Mouse (Mus musculus) MEL (cell line): Measurements from ENCODE around the gene Tmem106a. TPM values are rescaled to one million over a fixed set of nuclear protein-coding genes. Genes with fewer than 3 reads are reported as not detected.
"Not testable (repeated sequence)": the region's sequence is repeated elsewhere in the genome, so short reads cannot be mapped to it uniquely, and the experiment has no call there.

Source experiments
- DNase-seq: peaks from one replicate; pipeline ENCODE4 v3.0.0; 2011; ENCODE audit warnings: low read depth, low spot score
- H3K27ac ChIP-seq: 2 replicates; pipeline ENCODE4 v1.5.1; 2012; ENCODE audit warnings: low read depth, mild to moderate bottlenecking, control low read depth, low read length, moderate library complexity; ENCODE audit not compliant: control insufficient read depth
- H3K27me3 ChIP-seq, 2 experiments: fragments of 150-350 bp in 1 of 2; sonication (generic) in 1 of 2; 2 replicates each; pipeline ENCODE4 v1.6.1; 2012; ENCODE audit warnings: low read length in 2 of 2, mild to moderate bottlenecking in 2 of 2, improper control_type of control experiment in 1 of 2, moderate library complexity in 1 of 2; ENCODE audit not compliant: insufficient read depth in 2 of 2, control insufficient read depth in 1 of 2
- H3K36me3 ChIP-seq, 2 experiments: 2 replicates each; pipeline ENCODE4 v1.6.1; 2012 to 2014; ENCODE audit warnings: low read length in 2 of 2, improper control_type of control experiment in 1 of 2, inconsistent platforms in 1 of 2, mild to moderate bottlenecking in 1 of 2; ENCODE audit not compliant: insufficient read depth in 2 of 2, control insufficient read depth in 1 of 2
- H3K4me1 ChIP-seq, 2 experiments: fragments of 150-350 bp in 1 of 2; sonication (generic) in 1 of 2; 2 replicates each; pipeline ENCODE4 v1.6.1; 2012; ENCODE audit warnings: low read length in 2 of 2, improper control_type of control experiment in 1 of 2, mild to moderate bottlenecking in 1 of 2; ENCODE audit not compliant: insufficient read depth in 2 of 2, control insufficient read depth in 1 of 2
- H3K4me3 ChIP-seq, 2 experiments: fragments of 150-350 bp in 1 of 2; sonication (generic) in 1 of 2; 2 replicates each; pipeline ENCODE4 v1.5.1; 2012; ENCODE audit warnings: low read depth in 2 of 2, low read length in 2 of 2, mild to moderate bottlenecking in 2 of 2, moderate library complexity in 2 of 2, control low read depth in 1 of 2, improper control_type of control experiment in 1 of 2; ENCODE audit not compliant: control insufficient read depth in 1 of 2, insufficient read depth in 1 of 2
- H3K79me2 ChIP-seq: 2 replicates; pipeline ENCODE4 v1.6.1; 2012; ENCODE audit warnings: mild to moderate bottlenecking, low read length, moderate library complexity; ENCODE audit not compliant: control insufficient read depth, poor library complexity, insufficient read depth
- H3K9ac ChIP-seq: 2 replicates; pipeline ENCODE4 v1.6.1; 2012; ENCODE audit warnings: low read depth, mild to moderate bottlenecking, control low read depth, low read length, moderate library complexity; ENCODE audit not compliant: control insufficient read depth, poor library complexity, severe bottlenecking
- H3K9me3 ChIP-seq: fragments of 150-350 bp; sonication (generic); replicated peaks from 2 replicates; pipeline ENCODE4 v1.6.1; 2012; ENCODE audit warnings: mild to moderate bottlenecking, low read length, improper control_type of control experiment, moderate library complexity; ENCODE audit not compliant: insufficient read depth
- BHLHE40 ChIP-seq: IDR thresholded peaks from 2 replicates; pipeline ENCODE4 v1.6.1; 2012; ENCODE audit warnings: low read depth, mild to moderate bottlenecking, inconsistent platforms, low read length, improper control_type of control experiment, borderline replicate concordance
- CHD1 ChIP-seq: IDR thresholded peaks from 2 replicates; pipeline ENCODE4 v1.6.1; 2012; ENCODE audit warnings: low read depth, mild to moderate bottlenecking, inconsistent platforms, low read length, improper control_type of control experiment
- CHD2 ChIP-seq: IDR thresholded peaks from 2 replicates; pipeline ENCODE4 v1.6.1; 2011; ENCODE audit warnings: low read length, improper control_type of control experiment
- ELF1 ChIP-seq: IDR thresholded peaks from 2 replicates; pipeline ENCODE4 v1.6.1; 2014; ENCODE audit warnings: low read depth, mild to moderate bottlenecking, inconsistent platforms, low read length, improper control_type of control experiment, moderate library complexity
- ETS1 ChIP-seq: IDR thresholded peaks from 2 replicates; pipeline ENCODE4 v1.6.1; 2012; ENCODE audit warnings: low read depth, mild to moderate bottlenecking, inconsistent platforms, low read length, improper control_type of control experiment, moderate library complexity
- MAX ChIP-seq: IDR thresholded peaks from 2 replicates; pipeline ENCODE4 v1.6.1; 2011; ENCODE audit warnings: low read length, improper control_type of control experiment
- MEF2A ChIP-seq: IDR thresholded peaks from 2 replicates; pipeline ENCODE4 v1.6.1; 2014; ENCODE audit warnings: low read depth, mild to moderate bottlenecking, inconsistent platforms, low read length, improper control_type of control experiment; ENCODE audit not compliant: poor library complexity, insufficient replicate concordance, severe bottlenecking; ENCODE audit errors: extremely low read depth
- MXI1 ChIP-seq: IDR thresholded peaks from 2 replicates; pipeline ENCODE4 v1.6.1; 2011; ENCODE audit warnings: mild to moderate bottlenecking, low read depth, low read length, improper control_type of control experiment
- MYB ChIP-seq: IDR thresholded peaks from 2 replicates; pipeline ENCODE4 v1.6.1; 2011; ENCODE audit warnings: mild to moderate bottlenecking, low read depth, low read length, improper control_type of control experiment
- MYC ChIP-seq: IDR thresholded peaks from 2 replicates; pipeline ENCODE4 v1.6.1; 2011; ENCODE audit warnings: low read depth, mild to moderate bottlenecking, low read length, improper control_type of control experiment, moderate library complexity
- NRF1 ChIP-seq: IDR thresholded peaks from 2 replicates; pipeline ENCODE4 v1.6.1; 2014; ENCODE audit warnings: low read depth, mild to moderate bottlenecking, inconsistent platforms, low read length, improper control_type of control experiment, moderate library complexity; ENCODE audit not compliant: poor library complexity, insufficient read depth, severe bottlenecking
- POLR2A ChIP-seq, 2 experiments: IDR thresholded peaks; 2 replicates each; pipeline ENCODE4 v1.6.1; 2011 to 2012; ENCODE audit warnings: low read length in 2 of 2, mild to moderate bottlenecking in 2 of 2, control low read depth in 1 of 2, improper control_type of control experiment in 1 of 2, low read depth in 1 of 2, moderate library complexity in 1 of 2; ENCODE audit not compliant: control insufficient read depth in 1 of 2, insufficient read depth in 1 of 2, poor library complexity in 1 of 2
- POLR2AphosphoS2 ChIP-seq: IDR thresholded peaks from 2 replicates; pipeline ENCODE4 v1.6.1; 2011; ENCODE audit warnings: low read length, improper control_type of control experiment
- RAD21 ChIP-seq: IDR thresholded peaks from 2 replicates; pipeline ENCODE4 v1.6.1; 2011; ENCODE audit warnings: mild to moderate bottlenecking, low read depth, low read length, improper control_type of control experiment
- SMC3 ChIP-seq: IDR thresholded peaks from 2 replicates; pipeline ENCODE4 v1.6.1; 2011; ENCODE audit warnings: low read depth, low read length, improper control_type of control experiment
- TAL1 ChIP-seq: IDR thresholded peaks from 2 replicates; pipeline ENCODE4 v1.6.1; 2012; ENCODE audit warnings: mild to moderate bottlenecking, inconsistent platforms, low read length, moderate library complexity, mixed read lengths
- TBP ChIP-seq: IDR thresholded peaks from 2 replicates; pipeline ENCODE4 v1.8.0; 2011; ENCODE audit warnings: low read depth, low read length, improper control_type of control experiment
- TCF12 ChIP-seq: IDR thresholded peaks from 2 replicates; pipeline ENCODE4 v1.6.1; 2014; ENCODE audit warnings: low read depth, mild to moderate bottlenecking, inconsistent platforms, low read length, improper control_type of control experiment, moderate library complexity
- USF1 ChIP-seq: IDR thresholded peaks from 2 replicates; pipeline ENCODE4 v1.6.1; 2014; ENCODE audit warnings: low read depth, mild to moderate bottlenecking, inconsistent platforms, low read length, improper control_type of control experiment, moderate library complexity
- ZC3H11A ChIP-seq: IDR thresholded peaks from 2 replicates; pipeline ENCODE4 v1.6.1; 2012; ENCODE audit warnings: low read depth, mild to moderate bottlenecking, inconsistent platforms, low read length, improper control_type of control experiment
- ZKSCAN1 ChIP-seq: IDR thresholded peaks from 2 replicates; pipeline ENCODE4 v1.6.1; 2012; ENCODE audit warnings: low read depth, mild to moderate bottlenecking, inconsistent platforms, low read length, improper control_type of control experiment, moderate library complexity
- ZMIZ1 ChIP-seq: IDR thresholded peaks from 2 replicates; pipeline ENCODE4 v1.6.1; 2012; ENCODE audit warnings: low read depth, mild to moderate bottlenecking, inconsistent platforms, low read length, improper control_type of control experiment, moderate library complexity
- polyA plus RNA-seq, 2 experiments: library from polyadenylated mRNA; stranded (reverse) in 1 of 2; unstranded in 1 of 2; fragments of >175 nt in 1 of 2; fragments of >200 nt in 1 of 2; gene quantifications; 2 replicates each; pipeline versions ENCODE4 v1.2.1 to v1.2.4; 2012; ENCODE audit warnings: low replicate concordance in 2 of 2, low read depth in 1 of 2; ENCODE audit not compliant: insufficient read length in 2 of 2, insufficient read depth in 1 of 2, missing spikeins in 1 of 2
- total RNA-seq: library from RNA; depleted of rRNA; stranded (reverse); fragments of 300-350 nt; gene quantifications from 2 replicates; pipeline ENCODE4 v1.2.3, GENCODE M21; 2012

The Tmem106a gene
- total and polyA plus RNA-seq, 3 experiments, result 0.23 to 0.81 TPM; not detected in 1

GRCm38 (mm10) chr11:101607134-101607533, 25.1 kb downstream of the Tmem106a start:
- H3K36me3 ChIP-seq, result not testable (repeated sequence)

GRCm38 (mm10) chr11:101610445-101610844, 28.4 kb downstream of the Tmem106a start:
- peak overlapping the region; percentile 19; the same call in 1 of the 2 replicates for H3K9ac ChIP-seq

More at GRCm38 (mm10) chr11:101607134-101607533, 25.1 kb downstream of the Tmem106a start:
- not testable (repeated sequence) for H3K4me3 ChIP-seq, DNase-seq, H3K9ac ChIP-seq, H3K27me3 ChIP-seq, H3K27ac ChIP-seq, H3K4me1 ChIP-seq, H3K9me3 ChIP-seq, H3K79me2 ChIP-seq

GRCm38 (mm10) chr11:101613596-101613995, 31.6 kb downstream of the Tmem106a start:
- Histone ChIP-seq H3K9me3 (no peaks in the 10 kb centered on the region), H3K4me3 (no peak overlapping the region), H3K27ac (no peak overlapping the region), H3K79me2 (no peaks in the 10 kb centered on the region), H3K9ac (no peak overlapping the region), H3K36me3 (peaks cover 0 to 10% of the 10 kb centered on the region in 2 experiments; a peak in 2 of 4 replicates), H3K27me3 (peaks cover 0 to 2% of the 10 kb centered on the region in 2 experiments; a peak in 1 of 4 replicates), H3K4me1 (peaks cover 5 to 14% of the 10 kb centered on the region in 2 experiments)
- no peak for DNase-seq
- no peak for TF ChIP-seq TAL1

More at GRCm38 (mm10) chr11:101610445-101610844, 28.4 kb downstream of the Tmem106a start:
- no peak for TF ChIP-seq ETS1
- TF ChIP-seq MYB, result peak; percentile 82
- 0 out of 2 replicates have a peak, but pooled peaks have one; percentile 38 for TF ChIP-seq MYC
- no peak for TF ChIP-seq ZKSCAN1
- TF ChIP-seq POLR2A (IDR thresholded peaks at IDR 0.05; ENCODE audit: control insufficient read depth in 1 of 2, insufficient read depth in 1 of 2, low read depth in 1 of 2, low read length in 2 of 2, poor library complexity in 1 of 2), result no peak
- TF ChIP-seq MAX, result peak; percentile 71
- no peak for TF ChIP-seq ZMIZ1
- no peak for TF ChIP-seq MEF2A
- no peak for TF ChIP-seq ELF1
- TF ChIP-seq SMC3, result no peak
- peak; percentile 72; the same call in 1 of the 2 replicates for TF ChIP-seq MXI1
- TF ChIP-seq ZC3H11A, result no peak
- no peak for TF ChIP-seq POLR2AphosphoS2
- no peak for TF ChIP-seq BHLHE40
- no peak for TF ChIP-seq CHD1
- no peak for TF ChIP-seq CHD2
- TF ChIP-seq RAD21, result no peak
- no peak for TF ChIP-seq TCF12
- peak; percentile 56; the same call in 1 of the 2 replicates for TF ChIP-seq USF1
- TF ChIP-seq NRF1, result no peak
- no peak for TF ChIP-seq TBP
- Histone ChIP-seq H3K9me3 (no peaks in the 10 kb centered on the region), H3K4me1 (peaks cover 5 to 8% of the 10 kb centered on the region in 2 experiments), H3K4me3 (peak overlapping the region; percentile 28 to 34), H3K27me3 (peaks cover 0 to 2% of the 10 kb centered on the region in 2 experiments; a peak in 1 of 4 replicates), H3K79me2 (no peaks in the 10 kb centered on the region), H3K27ac (no peak overlapping the region), H3K36me3 (peaks cover 0 to 8% of the 10 kb centered on the region in 2 experiments; a peak in 2 of 4 replicates)
- peak; percentile 59 for DNase-seq
